Mouse (Mus musculus): ENCODE results near the gene Baz2b.

DNA sequence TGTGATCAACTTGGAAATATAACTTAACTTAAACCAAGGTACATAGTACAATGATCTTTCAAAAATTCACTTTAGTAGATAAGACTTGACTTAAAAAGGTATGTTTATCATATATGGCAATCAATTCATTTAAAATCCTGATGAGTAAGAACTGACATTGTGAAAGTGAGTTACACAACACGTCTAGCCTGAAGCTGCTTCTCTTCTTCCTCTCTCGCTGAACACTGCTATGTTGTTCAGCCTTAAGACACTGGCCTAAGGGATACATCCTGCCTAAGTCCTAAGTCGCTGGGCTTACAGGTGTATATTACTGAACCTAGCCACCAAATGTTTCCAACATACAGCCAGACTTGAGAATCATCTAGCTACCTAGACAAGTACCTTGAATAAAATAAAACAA is 178.6 kb downstream of the Baz2b start:
- TF ChIP-seq CTCF (conservative IDR thresholded peaks at IDR 0.05; ENCODE audit: insufficient read depth, insufficient read length, low read depth, low read length) = no peak
- no peak for TF ChIP-seq POLR2A (IDR thresholded peaks at IDR 0.05; ENCODE audit: low read depth, low read length)
